Mouse (Mus musculus) embryonic facial prominence, embryonic 12.5 days (tissue): Measurements from ENCODE around the gene Otud5. TPM values are rescaled to one million over a fixed set of nuclear protein-coding genes. Genes with fewer than 3 reads are reported as not detected.

Source experiments
- ATAC-seq: fragments of 200-750 bp; cut with Nextera tagmentation; 2 replicates; pipeline ENCODE4 v1.8.0; 2017; ENCODE audit not compliant: insufficient number of reproducible peaks, insufficient read depth, low FRiP score, low TSS enrichment
- H3K27ac ChIP-seq: fragments of 300-500 bp; sonication (generic); 2 replicates; pipeline ENCODE4 v1.5.1; 2016; ENCODE audit warnings: mild to moderate bottlenecking
- H3K27me3 ChIP-seq: fragments of 300-500 bp; sonication (generic); 2 replicates; pipeline ENCODE4 v1.6.1; 2016; ENCODE audit warnings: mild to moderate bottlenecking, moderate library complexity
- H3K36me3 ChIP-seq: fragments of 300-500 bp; sonication (generic); 2 replicates; pipeline ENCODE4 v1.6.1; 2016; ENCODE audit warnings: mild to moderate bottlenecking
- H3K4me1 ChIP-seq: fragments of 300-500 bp; sonication (generic); 2 replicates; pipeline ENCODE4 v1.6.1; 2016
- H3K4me2 ChIP-seq: fragments of 300-500 bp; sonication (generic); replicated peaks from 2 replicates; pipeline ENCODE4 v1.6.1; 2016; ENCODE audit warnings: mild to moderate bottlenecking, moderate library complexity
- H3K4me3 ChIP-seq: fragments of 300-500 bp; sonication (generic); 2 replicates; pipeline ENCODE4 v1.5.1; 2016; ENCODE audit warnings: mild to moderate bottlenecking
- H3K9ac ChIP-seq: fragments of 300-500 bp; sonication (generic); 2 replicates; pipeline ENCODE4 v1.6.1; 2016; ENCODE audit warnings: mild to moderate bottlenecking, moderate library complexity
- H3K9me3 ChIP-seq: fragments of 300-500 bp; sonication (generic); 2 replicates; pipeline ENCODE4 v1.6.1; 2016; ENCODE audit warnings: mild to moderate bottlenecking, moderate library complexity
- WGBS: fragments of 180-500 bp; shearing (Covaris S2); methylation state at CpG from one replicate; pipeline ENCODE4 v1.1.7; 2016; 5-methylcytosine and 5-hydroxymethylcytosine counted together
- microRNA counts: library from miRNA; unstranded; fragments of <30 nt; microRNA quantifications from one replicate; lab custom pipeline; 2017
- microRNA-seq: library from miRNA; unstranded; fragments of <30 nt; microRNA quantifications from one replicate; pipeline ENCODE4, GENCODE M21; 2017
- polyA plus RNA-seq: library from polyadenylated mRNA; unstranded; fragments of >200 nt; fragmentation: Nextera tagmentation; extraction: Ambion mirVana; gene quantifications from 2 replicates; pipeline ENCODE4 v1.2.1, GENCODE M21; 2016

The Otud5 gene
- polyA plus RNA-seq, 1 experiment from 2014 or later: 70.2 TPM

GRCm38 (mm10) chrX:7922032-7922431 is 80.9 kb downstream of the Otud5 start:
- Histone ChIP-seq H3K9ac (no peak overlapping the region), H3K36me3 (no peaks in the 10 kb centered on the region), H3K9me3 (no peaks in the 10 kb centered on the region), H3K4me3 (peak overlapping the region; percentile 21), H3K4me2 (peak overlapping the region; percentile 36), H3K27ac (no peak overlapping the region), H3K27me3 (peaks cover 64% of the 10 kb centered on the region), H3K4me1 (no peaks in the 10 kb centered on the region)
- WGBS: 15% methylated on average over 48 of the region's 48 CpGs
- ATAC-seq: no peak

MicroRNAs within 50 kb of the gene (microRNA counts, 519-probe panel; counts per million panel counts)
- microRNA mmu-miR-1198 (lab: Ali Mortazavi, UCI): 3,734 counts per million, percentile 75 among the panel's probes with 10 or more counts

Small RNA genes within 50 kb of the gene (microRNA-seq; reads per million reads assigned to microRNA genes)
- 39.0 reads per million, percentile 42 among the genes with 10 or more reads in this experiment for gene Mir1198

Other genes with a start within 250 kb of the Otud5 start
- gene Ccdc22, start 235.8 kb upstream of the Otud5 start, polyA plus RNA-seq: 32.4 TPM in 2 replicates
- gene Cacna1f, start 234.3 kb upstream of the Otud5 start, polyA plus RNA-seq: 0.04 and 0.09 TPM in 2 replicates
- gene Syp, start 202.9 kb upstream of the Otud5 start, polyA plus RNA-seq: 7.7 and 11.1 TPM in 2 replicates
- 6.6 and 7.1 TPM in 2 replicates for gene Prickle3, start 184.1 kb upstream of the Otud5 start, polyA plus RNA-seq
- 58.4 and 63.2 TPM in 2 replicates for gene Plp2, start 170.0 kb upstream of the Otud5 start, polyA plus RNA-seq
- 0.11 and 0.15 TPM in 2 replicates for gene Magix, start 160.1 kb upstream of the Otud5 start, polyA plus RNA-seq
- gene Gpkow, start 144.2 kb upstream of the Otud5 start, polyA plus RNA-seq: 38.7 and 39.6 TPM in 2 replicates
- 32.3 and 33.0 TPM in 2 replicates for gene Wdr45, start 127.0 kb upstream of the Otud5 start, polyA plus RNA-seq
- not detected in 2 replicates for gene Gm45208, start 119.1 kb upstream of the Otud5 start, polyA plus RNA-seq
- 69.9 and 71.0 TPM in 2 replicates for gene Praf2, start 112.9 kb upstream of the Otud5 start, polyA plus RNA-seq
- gene Ccdc120, start 90.5 kb upstream of the Otud5 start, polyA plus RNA-seq: 18.9 and 27.5 TPM in 2 replicates
- 31.8 and 32.1 TPM in 2 replicates for gene Tfe3, start 78.8 kb upstream of the Otud5 start, polyA plus RNA-seq
- gene Gripap1, start 51.6 kb upstream of the Otud5 start, polyA plus RNA-seq: 50.4 and 53.5 TPM in 2 replicates
- 2.3 and 2.4 TPM in 2 replicates for gene Kcnd1, start 19.1 kb upstream of the Otud5 start, polyA plus RNA-seq
- 5.9 and 6.0 TPM in 2 replicates for gene Pim2, start 36.9 kb downstream of the Otud5 start, polyA plus RNA-seq
- gene Slc35a2, start 42.7 kb downstream of the Otud5 start, polyA plus RNA-seq: 30.4 and 33.1 TPM in 2 replicates
- 147 and 162 TPM in 2 replicates for gene Pqbp1, start 57.9 kb downstream of the Otud5 start, polyA plus RNA-seq
- 167 and 169 TPM in 2 replicates for gene Timm17b, start 58.0 kb downstream of the Otud5 start, polyA plus RNA-seq
- not detected in 2 replicates for gene Gm10491, start 66.5 kb downstream of the Otud5 start, polyA plus RNA-seq
- gene Gm10490, start 68.2 kb downstream of the Otud5 start, polyA plus RNA-seq: not detected in 2 replicates
- gene Pcsk1n, start 78.5 kb downstream of the Otud5 start, polyA plus RNA-seq: 7.1 and 9.4 TPM in 2 replicates
- not detected in 2 replicates for gene Eras, start 87.2 kb downstream of the Otud5 start, polyA plus RNA-seq
- gene Hdac6, start 106.5 kb downstream of the Otud5 start, polyA plus RNA-seq: 49.3 and 53.7 TPM in 2 replicates
- gene Gata1, start 136.7 kb downstream of the Otud5 start, polyA plus RNA-seq: 1.8 and 2.3 TPM in 2 replicates
- gene Glod5, start 177.1 kb downstream of the Otud5 start, polyA plus RNA-seq: not detected in 2 replicates
- gene Suv39h1, start 233.4 kb downstream of the Otud5 start, polyA plus RNA-seq: 77.3 and 77.8 TPM in 2 replicates
- 0.19 and 0.20 TPM in 2 replicates for gene Was, start 249.1 kb downstream of the Otud5 start, polyA plus RNA-seq